In the genomic region with DNA sequence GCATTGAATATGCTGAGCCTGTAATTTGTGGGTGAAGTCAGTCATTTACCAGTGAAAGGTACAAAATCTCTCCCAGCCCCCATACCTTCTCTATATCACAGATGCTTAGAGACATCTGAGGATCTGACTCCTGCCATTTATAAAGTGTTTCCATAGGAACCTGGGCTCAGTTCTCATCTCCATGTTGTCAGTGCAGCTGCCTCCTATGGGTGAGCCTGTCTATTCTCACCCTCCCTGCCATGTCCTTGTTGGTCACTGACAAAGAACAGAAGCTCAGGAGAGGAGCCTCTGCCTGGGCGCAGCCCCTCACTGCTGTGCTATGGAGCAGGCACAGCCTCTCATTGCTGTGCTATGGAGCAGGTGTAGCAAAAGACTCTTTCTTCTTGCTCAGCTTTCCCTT, we compare ENCODE assay signal across 26 mouse cellular contexts. TPM values are rescaled to one million over a fixed set of nuclear protein-coding genes. Genes with fewer than 3 reads are reported as not detected.
DNase-seq lines count a peak whose midpoint lies in the region; ATAC-seq and TF ChIP-seq lines count a peak whose summit lies in the region.
"Had no signal": no experiment of that assay in that cellular context is flagged by ENCODE, and none has a peak within 500 bp of the region (broad histone marks: within the 10 kb centered on the region; RNA-seq: fewer than 3 reads in every experiment).

No protein-coding gene starts in this region.

- peak; percentile 48 for DNase-seq in forebrain, postnatal 0 days
- DNase-seq in forebrain, embryonic 11.5 days (ENCODE audit: low spot score), result no peak
- no peak for DNase-seq in layer of hippocampus, adult 2 months (ENCODE audit: low spot score in 2 of 2)
- no peak for DNase-seq in layer of hippocampus, postnatal 25 days (ENCODE audit: extremely low spot score in 1 of 2, low spot score in 1 of 2)
- DNase-seq in midbrain, embryonic 11.5 days (ENCODE audit: low spot score, missing footprints), result no peak
- DNase-seq in midbrain, postnatal 0 days (ENCODE audit: low spot score), result no peak
- no peak for DNase-seq in left cerebral cortex, adult 11 months (ENCODE audit: low spot score)
- DNase-seq: adrenal gland, adult 2 months; adrenal gland, postnatal 25 days; cerebellum, adult 2 months; cerebellum, postnatal 14 days; embryo, embryonic 11 days; gastrocnemius, postnatal 10 days had no signal

- no peak overlapping the region for H3K4me3 ChIP-seq in forebrain, postnatal 0 days (ENCODE audit: low read depth, low read length)
- no peak overlapping the region for H3K4me3 ChIP-seq in forebrain, embryonic 11.5 days (ENCODE audit: low read depth, low read length)
- H3K4me3 ChIP-seq in layer of hippocampus, adult 2 months, result no peak overlapping the region
- no peak overlapping the region for H3K4me3 ChIP-seq in midbrain, embryonic 15.5 days
- H3K4me3 ChIP-seq in midbrain, embryonic 11.5 days (ENCODE audit: low read depth, low read length), result no peak overlapping the region
- no peak overlapping the region for H3K4me3 ChIP-seq in midbrain, postnatal 0 days (ENCODE audit: low read depth, low read length)
- H3K4me3 ChIP-seq: embryonic facial prominence, embryonic 15.5 days; erythroblast, embryonic 14.5 days; heart, embryonic 12.5 days; hindbrain, embryonic 10.5 days had no signal

- H3K9me3 ChIP-seq in forebrain, postnatal 0 days (ENCODE audit: low read length), result no peaks in the 10 kb centered on the region
- H3K9me3 ChIP-seq in forebrain, embryonic 11.5 days (ENCODE audit: control insufficient read depth, low read length), result no peaks in the 10 kb centered on the region
- no peaks in the 10 kb centered on the region for H3K9me3 ChIP-seq in midbrain, embryonic 15.5 days
- no peaks in the 10 kb centered on the region for H3K9me3 ChIP-seq in midbrain, embryonic 11.5 days (ENCODE audit: control insufficient read depth, low read length)
- no peaks in the 10 kb centered on the region for H3K9me3 ChIP-seq in midbrain, postnatal 0 days (ENCODE audit: low read length)
- H3K9me3 ChIP-seq: embryonic facial prominence, embryonic 15.5 days; heart, embryonic 12.5 days; hindbrain, embryonic 10.5 days had no signal

- H3K27ac ChIP-seq in forebrain, postnatal 0 days (ENCODE audit: low read depth, low read length), result peak overlapping the region; percentile 69
- no peak overlapping the region for H3K27ac ChIP-seq in forebrain, embryonic 11.5 days (ENCODE audit: low read depth, low read length)
- peak overlapping the region; percentile 70; the same call in 1 of the 2 replicates for H3K27ac ChIP-seq in layer of hippocampus, adult 2 months
- H3K27ac ChIP-seq in midbrain, embryonic 15.5 days, result no peak overlapping the region
- no peak overlapping the region for H3K27ac ChIP-seq in midbrain, embryonic 11.5 days (ENCODE audit: low read depth, low read length)
- H3K27ac ChIP-seq in midbrain, postnatal 0 days (ENCODE audit: low read depth, low read length), result no peak overlapping the region
- H3K27ac ChIP-seq: embryonic facial prominence, embryonic 15.5 days; hindbrain, embryonic 10.5 days; hindbrain, embryonic 14.5 days had no signal

- no peak overlapping the region for H3K4me2 ChIP-seq in forebrain, postnatal 0 days (ENCODE audit: low read depth)
- no peak overlapping the region for H3K4me2 ChIP-seq in forebrain, embryonic 11.5 days (ENCODE audit: low read depth, low read length, severe bottlenecking)
- no peak overlapping the region for H3K4me2 ChIP-seq in midbrain, embryonic 15.5 days
- H3K4me2 ChIP-seq in midbrain, embryonic 11.5 days, result no peak overlapping the region
- no peak overlapping the region for H3K4me2 ChIP-seq in midbrain, postnatal 0 days (ENCODE audit: low read depth, low read length, poor library complexity, severe bottlenecking)
- H3K4me2 ChIP-seq: embryonic facial prominence, embryonic 15.5 days; heart, embryonic 12.5 days; hindbrain, embryonic 14.5 days had no signal

- H3K9ac ChIP-seq in forebrain, postnatal 0 days, result no peak overlapping the region
- no peak overlapping the region for H3K9ac ChIP-seq in forebrain, embryonic 11.5 days (ENCODE audit: low read length)
- no peak overlapping the region for H3K9ac ChIP-seq in midbrain, embryonic 15.5 days
- H3K9ac ChIP-seq in midbrain, embryonic 11.5 days (ENCODE audit: low read length), result no peak overlapping the region
- no peak overlapping the region for H3K9ac ChIP-seq in midbrain, postnatal 0 days (replicated peaks; ENCODE audit: low read length, poor library complexity, severe bottlenecking)
- H3K9ac ChIP-seq: embryonic facial prominence, embryonic 15.5 days; heart, embryonic 12.5 days; hindbrain, embryonic 14.5 days had no signal

- peak; percentile 15; the same call in 1 of the 2 replicates for TF ChIP-seq CTCF in forebrain, postnatal 0 days (IDR thresholded peaks at IDR 0.05; ENCODE audit: low read depth)
- TF ChIP-seq CTCF in layer of hippocampus, adult 2 months (conservative IDR thresholded peaks at IDR 0.05), result 0 out of 2 replicates have a peak, but pooled peaks have one; percentile 11
- no peak for TF ChIP-seq CTCF in midbrain, postnatal 0 days (IDR thresholded peaks at IDR 0.05)

- WGBS in forebrain, postnatal 0 days, result 72% methylated on average over 1 of the region's 1 CpGs
- WGBS in forebrain, embryonic 11.5 days, result 88% methylated on average over 1 of the region's 1 CpGs
- 62% methylated on average over 1 of the region's 1 CpGs for WGBS in midbrain, embryonic 15.5 days
- 84% methylated on average over 1 of the region's 1 CpGs for WGBS in midbrain, embryonic 11.5 days
- WGBS in midbrain, postnatal 0 days, result 76% methylated on average over 1 of the region's 1 CpGs

- ATAC-seq in forebrain, postnatal 0 days, result peak; percentile 82
- ATAC-seq in forebrain, embryonic 11.5 days (replicated peaks; ENCODE audit: low FRiP score), result no peak
- ATAC-seq in midbrain, embryonic 15.5 days (replicated peaks), result peak; percentile 66
- ATAC-seq in midbrain, embryonic 11.5 days (ENCODE audit: low FRiP score), result no peak
- peak; percentile 27; the same call in 1 of the 2 replicates for ATAC-seq in midbrain, postnatal 0 days (ENCODE audit: low FRiP score)

- H3K4me1 ChIP-seq in forebrain, postnatal 0 days (ENCODE audit: insufficient read depth), result no peaks in the 10 kb centered on the region; the same call in 1 of the 2 replicates
- no peaks in the 10 kb centered on the region for H3K4me1 ChIP-seq in forebrain, embryonic 11.5 days (replicated peaks; ENCODE audit: control insufficient read depth, insufficient read depth, low read length)
- H3K4me1 ChIP-seq in midbrain, embryonic 15.5 days, result no peaks in the 10 kb centered on the region
- no peaks in the 10 kb centered on the region for H3K4me1 ChIP-seq in midbrain, embryonic 11.5 days (ENCODE audit: control insufficient read depth, insufficient read depth, low read length)
- H3K4me1 ChIP-seq in midbrain, postnatal 0 days (ENCODE audit: insufficient read depth, low read length), result no peaks in the 10 kb centered on the region
- H3K4me1 ChIP-seq: embryonic facial prominence, embryonic 15.5 days; heart, embryonic 12.5 days; hindbrain, embryonic 10.5 days had no signal

- H3K36me3 ChIP-seq in forebrain, postnatal 0 days (ENCODE audit: insufficient read depth), result no peaks in the 10 kb centered on the region
- no peaks in the 10 kb centered on the region for H3K36me3 ChIP-seq in forebrain, embryonic 11.5 days (ENCODE audit: control insufficient read depth, insufficient read depth, low read length)
- H3K36me3 ChIP-seq in midbrain, embryonic 15.5 days (replicated peaks), result no peaks in the 10 kb centered on the region
- no peaks in the 10 kb centered on the region for H3K36me3 ChIP-seq in midbrain, embryonic 11.5 days (ENCODE audit: control insufficient read depth, insufficient read depth, low read length)
- H3K36me3 ChIP-seq in midbrain, postnatal 0 days (ENCODE audit: insufficient read depth, low read length), result no peaks in the 10 kb centered on the region
- H3K36me3 ChIP-seq: embryonic facial prominence, embryonic 15.5 days; heart, embryonic 12.5 days; hindbrain, embryonic 10.5 days had no signal

- no peaks in the 10 kb centered on the region for H3K27me3 ChIP-seq in forebrain, postnatal 0 days (ENCODE audit: insufficient read depth, low read length)
- H3K27me3 ChIP-seq in forebrain, embryonic 11.5 days (ENCODE audit: control insufficient read depth, insufficient read depth, low read length), result no peaks in the 10 kb centered on the region
- no peaks in the 10 kb centered on the region for H3K27me3 ChIP-seq in midbrain, embryonic 15.5 days (replicated peaks)
- no peaks in the 10 kb centered on the region for H3K27me3 ChIP-seq in midbrain, embryonic 11.5 days (ENCODE audit: control insufficient read depth, insufficient read depth, low read length)
- no peaks in the 10 kb centered on the region for H3K27me3 ChIP-seq in midbrain, postnatal 0 days (ENCODE audit: insufficient read depth, low read length)
- H3K27me3 ChIP-seq: embryonic facial prominence, embryonic 15.5 days; heart, embryonic 12.5 days had no signal

RNA-seq across cellular contexts. Expression of a gene that starts 9.1 kb away (rescaled TPM):
- not detected in 2 replicates for total RNA-seq in forebrain, postnatal 0 days (2014; rRNA removed)
- polyA plus RNA-seq in forebrain, postnatal 0 days (2015; fragmentation: Nextera tagmentation; extraction: Ambion mirVana), result not detected in 2 replicates
- not detected in 2 replicates for polyA plus RNA-seq in forebrain, embryonic 11.5 days (2014; fragmentation: Nextera tagmentation; extraction: Ambion mirVana)
- not detected for total RNA-seq in layer of hippocampus, adult 2 months (2021)
- total RNA-seq in layer of hippocampus, postnatal 25 days (2021), result not detected
- not detected in 2 replicates for polyA plus RNA-seq in midbrain, embryonic 15.5 days (2015; fragmentation: Nextera tagmentation; extraction: Ambion mirVana)
- not detected in 2 replicates for polyA plus RNA-seq in midbrain, embryonic 11.5 days (2014; fragmentation: Nextera tagmentation; extraction: Ambion mirVana)
- not detected in 2 replicates for total RNA-seq in midbrain, postnatal 0 days (2014; rRNA removed)
- polyA plus RNA-seq in midbrain, postnatal 0 days (2015; fragmentation: Nextera tagmentation; extraction: Ambion mirVana), result not detected in 2 replicates
- total RNA-seq: adrenal gland, adult 2 months; adrenal gland, postnatal 25 days; common myeloid progenitor, adult 5-6 weeks; gastrocnemius, postnatal 10 days; gastrocnemius, postnatal 4 days; heart, adult 8-10 months; heart, postnatal 25 days had no signal
- polyA plus RNA-seq: adrenal gland, adult 2 months; cerebellum, adult 2 months; embryonic facial prominence, embryonic 11.5 days; embryonic facial prominence, embryonic 15.5 days; erythroblast, embryonic 14.5 days; heart, embryonic 12.5 days; heart, embryonic 16.5 days; hindbrain, embryonic 10.5 days; hindbrain, embryonic 14.5 days had no signal

RNA-seq across cellular contexts. Expression of a gene that starts 48.6 kb away (rescaled TPM):
- not detected in 2 replicates for total RNA-seq in forebrain, postnatal 0 days (2014; rRNA removed)
- 0.07 TPM in 1 of 2 replicates, not detected in the other for polyA plus RNA-seq in forebrain, postnatal 0 days (2015; fragmentation: Nextera tagmentation; extraction: Ambion mirVana)
- not detected in 2 replicates for polyA plus RNA-seq in forebrain, embryonic 11.5 days (2014; fragmentation: Nextera tagmentation; extraction: Ambion mirVana)
- total RNA-seq in layer of hippocampus, adult 2 months (2021), result not detected
- total RNA-seq in layer of hippocampus, postnatal 25 days (2021), result not detected
- polyA plus RNA-seq in midbrain, embryonic 15.5 days (2015; fragmentation: Nextera tagmentation; extraction: Ambion mirVana), result not detected in 2 replicates
- not detected in 2 replicates for polyA plus RNA-seq in midbrain, embryonic 11.5 days (2014; fragmentation: Nextera tagmentation; extraction: Ambion mirVana)
- total RNA-seq in midbrain, postnatal 0 days (2014; rRNA removed), result not detected in 2 replicates
- polyA plus RNA-seq in midbrain, postnatal 0 days (2015; fragmentation: Nextera tagmentation; extraction: Ambion mirVana), result not detected in 2 replicates
- total RNA-seq: adrenal gland, adult 2 months; adrenal gland, postnatal 25 days; common myeloid progenitor, adult 5-6 weeks; ES-E14; gastrocnemius, postnatal 10 days; gastrocnemius, postnatal 4 days; heart, postnatal 25 days had no signal
- polyA plus RNA-seq: adrenal gland, adult 2 months; cerebellum, adult 2 months; embryonic facial prominence, embryonic 11.5 days; embryonic facial prominence, embryonic 15.5 days; erythroblast, embryonic 14.5 days; hindbrain, embryonic 10.5 days; hindbrain, embryonic 14.5 days had no signal

Comparison
In these comparisons a context has a peak if more than half of its experiments do, and no peak if none do; other contexts are left out.
1. ATAC-seq: peak in forebrain, postnatal 0 days (single experiment), midbrain, embryonic 15.5 days (single experiment) and midbrain, postnatal 0 days (single experiment); none in forebrain, embryonic 11.5 days (single experiment) and midbrain, embryonic 11.5 days (single experiment).
2. H3K27ac ChIP-seq: peak in forebrain, postnatal 0 days (single experiment) and layer of hippocampus, adult 2 months (single experiment); none in forebrain, embryonic 11.5 days (single experiment), midbrain, embryonic 15.5 days (single experiment), midbrain, embryonic 11.5 days (single experiment) and midbrain, postnatal 0 days (single experiment).